Mouse (Mus musculus): Measurements from ENCODE around the gene 1500015O10Rik. TPM values are rescaled to one million over a fixed set of nuclear protein-coding genes. Genes with fewer than 3 reads are reported as not detected.

1500015O10Rik gene
- polyA plus RNA-seq (2015; fragmentation: Illumina TruSeq; extraction: RNeasy Lipid Tissue Mini Kit (QIAGEN cat#74804); ENCODE audit: low read depth, low replicate concordance) = 28.7 TPM

DNA sequence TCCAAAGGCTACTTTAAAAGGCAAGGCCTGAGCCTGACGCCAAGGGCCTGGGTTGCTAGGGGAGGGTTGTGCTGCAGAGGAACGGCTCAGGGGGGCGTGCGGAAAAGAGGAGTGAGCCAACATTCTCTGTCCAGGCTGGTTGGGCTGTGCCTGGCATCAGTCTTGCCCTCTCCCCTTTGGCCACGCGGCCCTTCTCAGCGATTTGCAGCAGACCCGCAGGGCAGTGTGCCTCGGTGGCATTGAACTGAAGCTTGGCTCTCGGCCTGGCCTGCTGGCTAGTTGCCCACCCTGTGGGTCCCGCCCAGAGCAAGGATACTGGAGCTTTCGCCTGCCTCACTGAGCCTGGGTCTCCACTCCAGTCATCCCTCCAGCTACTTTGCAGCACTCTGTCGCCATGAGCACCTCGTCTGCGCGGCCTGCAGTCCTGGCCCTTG lies at the start of gene 1500015O10Rik:
Gene 1500015O10Rik, plus strand, starts transcription at position 112 of the 434 bp plus-strand sequence.

Other genes with a start within 250 kb of the 1500015O10Rik start
- 72.8 TPM for gene Uxs1, start 97.2 kb downstream of the 1500015O10Rik start, polyA plus RNA-seq (2015; fragmentation: Illumina TruSeq; extraction: RNeasy Lipid Tissue Mini Kit (QIAGEN cat#74804); ENCODE audit: low read depth, low replicate concordance)
- gene Tpp2, start 203.0 kb downstream of the 1500015O10Rik start, polyA plus RNA-seq (2015; fragmentation: Illumina TruSeq; extraction: RNeasy Lipid Tissue Mini Kit (QIAGEN cat#74804); ENCODE audit: low read depth, low replicate concordance) = 36.8 TPM

Data from brain, adult 10 weeks (tissue).